Mouse (Mus musculus) right cerebral cortex, postnatal 10 days (tissue): ENCODE results near the gene Dpf1.

Source experiments
- DNase-seq, 2 experiments: peaks; one replicate each; pipeline ENCODE4 v3.0.0; 2021; ENCODE audit warnings: low spot score in 2 of 2

Dpf1 gene

DNA sequence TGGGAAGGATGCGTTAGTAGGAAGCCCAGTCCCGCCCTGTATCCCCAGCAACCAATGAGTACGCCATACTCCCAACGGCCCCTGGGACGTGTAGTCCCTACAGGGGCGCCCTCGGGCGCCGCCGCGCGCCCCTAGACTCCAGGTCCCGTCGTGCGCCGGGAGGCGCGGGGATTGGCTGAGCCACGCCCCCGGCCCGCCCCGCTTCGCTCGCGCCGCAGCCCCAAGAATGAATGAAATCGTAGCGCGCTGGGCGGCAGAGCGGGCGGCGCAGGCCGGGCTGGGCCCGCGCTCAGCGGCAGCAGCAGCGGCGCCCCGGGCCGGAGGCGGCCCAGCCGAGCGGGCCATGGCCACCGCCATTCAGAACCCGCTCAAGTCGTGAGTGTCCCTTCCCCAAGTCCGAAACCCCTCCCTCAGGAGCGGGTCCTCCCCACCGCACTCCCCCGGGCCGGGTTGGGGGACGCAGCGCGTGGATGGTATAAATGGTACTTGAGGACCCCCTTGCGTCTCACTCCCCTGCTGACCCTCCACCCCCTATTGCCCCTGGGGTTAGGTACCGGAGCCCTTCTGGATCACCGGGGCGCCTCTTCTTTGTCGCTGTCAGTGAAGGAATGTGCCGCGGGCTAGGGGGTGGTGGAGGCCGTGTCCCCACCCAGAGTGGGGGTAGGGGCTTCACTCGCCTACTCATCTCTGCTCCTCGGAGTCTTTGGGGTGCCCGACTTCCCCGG lies at the start of gene Dpf1:
Gene Dpf1 (plus strand): TSS at position 214 of the 725 bp plus-strand sequence.
- DNase-seq, result peak; percentile 97

DNA sequence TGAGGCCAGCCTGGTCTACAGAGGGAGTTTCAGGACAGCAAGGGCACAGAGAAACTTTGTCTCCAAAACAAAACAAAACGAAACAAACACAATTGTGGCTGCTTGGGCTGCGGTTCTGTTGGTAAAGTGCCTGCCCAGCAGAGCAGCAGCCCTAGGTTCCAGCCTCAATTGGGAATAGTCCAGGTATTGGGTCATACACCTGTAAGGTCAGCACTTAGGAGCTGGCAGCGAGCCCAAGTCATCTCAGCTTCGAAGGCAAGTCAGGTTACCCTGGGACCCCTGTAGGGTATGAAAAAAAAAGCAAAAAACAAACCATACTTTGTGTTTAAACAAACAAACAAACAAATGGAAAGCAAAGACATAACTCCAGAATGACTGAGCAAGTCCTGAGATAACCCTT lies 47.9 kb upstream of the Dpf1 start:
- DNase-seq, result no peak

DNA sequence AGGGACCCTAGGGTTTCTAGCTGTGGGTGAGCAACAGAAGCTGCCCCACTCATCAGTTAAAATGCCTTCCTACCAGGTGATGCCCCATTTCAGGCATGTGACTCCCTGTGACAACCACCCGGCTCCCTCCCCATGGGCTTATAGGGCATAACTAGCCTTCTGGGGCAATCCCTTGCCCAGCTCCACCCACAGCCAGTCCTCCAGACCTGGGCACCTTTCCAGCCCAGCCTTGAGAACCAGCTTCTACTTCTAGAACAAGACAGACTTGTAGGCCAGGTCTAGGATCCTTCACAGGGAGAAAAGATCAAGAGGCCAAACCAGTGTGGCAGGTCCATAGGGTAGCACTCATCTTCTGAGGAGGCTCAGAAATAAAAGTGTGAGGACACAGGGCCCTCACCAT lies 46.4 kb upstream of the Dpf1 start:
- DNase-seq, result no peak

DNA sequence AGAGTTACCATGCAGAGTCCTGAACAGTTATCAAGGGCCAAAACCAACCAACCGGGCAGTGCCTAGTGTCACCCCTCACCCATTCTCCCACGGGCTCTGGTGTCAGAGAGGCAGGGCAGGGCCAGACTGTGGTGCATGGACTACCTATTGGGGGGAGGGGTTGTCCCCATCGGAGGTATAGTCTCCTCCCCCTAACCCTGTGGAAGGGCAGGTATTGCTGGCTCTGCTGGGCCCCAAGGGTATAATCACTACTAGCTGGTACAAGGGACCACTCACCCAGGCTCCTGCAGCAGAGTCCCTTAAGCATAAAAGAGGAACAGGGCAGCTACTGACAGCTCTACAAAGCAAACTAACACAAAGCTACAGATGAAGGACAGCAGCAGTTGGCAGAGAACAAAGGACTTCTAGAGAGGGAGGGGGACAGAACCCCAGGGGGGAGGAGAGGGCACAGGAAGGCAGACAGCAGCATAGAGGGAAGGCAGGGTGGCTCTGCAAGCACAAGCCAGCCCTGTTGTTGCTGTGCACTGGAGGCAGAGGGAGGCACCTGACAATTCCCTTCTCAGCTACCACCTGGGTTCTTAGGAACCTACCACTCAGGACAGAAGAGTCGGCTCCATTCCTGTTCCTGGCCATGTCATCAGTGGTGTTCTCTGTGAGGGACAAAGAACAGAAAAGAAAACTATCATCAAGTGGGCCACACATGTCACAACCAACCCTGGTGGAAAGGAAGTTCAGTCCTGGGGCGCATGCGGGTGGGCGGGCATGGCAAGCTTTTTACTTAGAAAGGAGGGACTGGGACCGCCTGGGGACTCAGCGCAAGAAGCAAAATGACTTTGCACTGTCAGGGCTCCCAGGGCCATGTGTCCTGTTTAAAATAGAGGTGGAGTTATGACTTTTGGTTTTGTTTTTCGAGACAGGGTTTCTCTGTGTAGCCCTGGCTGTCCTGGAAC lies 43.7 kb upstream of the Dpf1 start:
- DNase-seq, result no peak

DNA sequence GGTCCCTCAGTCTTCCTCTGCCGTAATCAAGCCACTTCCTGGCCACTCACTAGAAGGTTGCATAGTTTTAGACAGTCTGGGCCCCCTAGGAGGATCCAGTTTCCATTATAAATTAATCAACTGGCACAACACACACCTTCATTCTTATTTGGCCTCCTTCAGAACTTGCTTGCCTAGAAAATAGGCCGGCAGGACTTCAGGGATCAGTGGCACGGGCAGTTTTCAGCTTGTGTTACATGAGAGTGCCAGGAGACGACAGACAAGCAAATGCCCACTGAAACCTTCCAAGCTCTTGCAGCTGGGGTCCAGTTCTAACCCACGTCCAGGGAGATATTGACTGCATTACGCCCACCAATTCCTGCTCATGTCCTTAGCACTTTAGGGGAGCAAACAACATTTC lies 41.6 kb upstream of the Dpf1 start:
- no peak for DNase-seq

DNA sequence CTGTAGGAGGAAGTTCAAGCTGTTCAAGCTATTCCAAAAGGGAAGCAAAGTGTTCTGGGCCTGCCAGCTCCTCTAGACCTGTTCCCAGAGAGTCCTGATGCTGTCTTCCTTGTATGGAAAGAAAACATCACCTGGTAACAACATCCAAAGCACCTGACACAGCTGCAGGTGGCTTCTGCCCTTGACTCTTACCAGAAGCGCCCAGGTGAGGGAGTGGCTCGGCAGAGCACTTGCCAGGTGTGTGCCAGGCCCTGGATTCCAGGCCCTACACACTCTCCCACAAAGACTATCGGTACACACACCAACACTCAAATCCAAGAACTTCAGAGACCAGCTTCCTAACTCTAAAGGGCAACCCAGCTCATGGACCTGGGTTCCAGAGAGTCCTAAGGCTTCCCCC lies 39.9 kb upstream of the Dpf1 start:
- DNase-seq, result no peak

DNA sequence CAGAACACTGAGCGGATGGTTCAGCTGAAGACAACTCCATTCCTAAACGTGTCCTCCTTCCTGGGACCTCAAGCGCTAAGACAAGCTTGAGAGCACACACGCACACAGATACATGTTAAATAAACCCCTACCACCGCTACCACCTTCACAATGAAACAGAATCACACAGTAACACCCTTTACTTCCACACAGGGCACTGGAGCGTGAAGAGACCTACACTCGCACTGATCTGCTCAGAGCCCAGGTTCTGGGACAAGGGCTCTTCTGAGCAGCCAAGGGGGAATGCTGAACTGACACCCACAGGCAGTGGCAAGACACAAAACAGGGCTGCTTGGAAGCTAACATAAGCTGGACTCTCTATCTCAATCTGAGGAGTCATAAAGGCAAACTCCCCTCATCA lies 38.1 kb upstream of the Dpf1 start:
- no peak for DNase-seq

DNA sequence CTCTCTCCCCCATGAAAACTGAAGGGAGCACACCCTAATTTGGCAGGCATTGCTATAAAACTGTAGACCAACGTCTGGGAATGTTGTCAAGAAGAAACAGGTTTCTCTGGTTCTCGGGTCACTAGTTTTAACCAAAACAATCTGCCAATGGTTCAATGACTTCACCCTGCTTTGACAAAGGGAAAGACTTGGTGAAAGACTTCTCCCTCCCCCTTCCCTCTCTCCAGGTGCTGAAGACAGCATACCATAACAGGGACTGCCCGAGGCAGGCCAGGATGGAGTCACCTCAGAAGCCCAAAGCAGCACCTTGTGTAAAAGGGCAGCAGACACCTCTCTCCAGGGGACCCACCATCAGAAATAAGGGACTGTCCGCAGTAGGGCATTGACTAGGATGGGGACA lies 36.8 kb upstream of the Dpf1 start:
- DNase-seq, result no peak

DNA sequence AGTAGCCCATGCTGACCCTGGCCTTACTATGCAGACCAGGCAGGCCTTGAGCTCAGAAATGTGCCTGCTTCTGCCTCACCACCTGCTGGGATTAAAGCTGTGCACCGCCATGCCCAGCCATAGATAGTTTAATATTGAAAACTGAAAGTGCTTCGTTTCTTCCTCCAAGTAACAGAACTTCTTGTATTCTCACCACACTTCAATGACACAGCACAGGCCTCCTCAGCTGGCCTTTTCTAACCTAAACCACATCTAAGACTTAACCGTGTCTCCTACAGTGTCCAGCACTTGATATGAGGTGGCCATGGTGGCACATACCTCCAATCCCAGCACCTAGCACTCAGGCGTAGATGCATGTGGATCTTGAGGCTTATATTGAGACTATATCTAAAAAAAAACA lies 33.3 kb upstream of the Dpf1 start:
- no peak for DNase-seq

DNA sequence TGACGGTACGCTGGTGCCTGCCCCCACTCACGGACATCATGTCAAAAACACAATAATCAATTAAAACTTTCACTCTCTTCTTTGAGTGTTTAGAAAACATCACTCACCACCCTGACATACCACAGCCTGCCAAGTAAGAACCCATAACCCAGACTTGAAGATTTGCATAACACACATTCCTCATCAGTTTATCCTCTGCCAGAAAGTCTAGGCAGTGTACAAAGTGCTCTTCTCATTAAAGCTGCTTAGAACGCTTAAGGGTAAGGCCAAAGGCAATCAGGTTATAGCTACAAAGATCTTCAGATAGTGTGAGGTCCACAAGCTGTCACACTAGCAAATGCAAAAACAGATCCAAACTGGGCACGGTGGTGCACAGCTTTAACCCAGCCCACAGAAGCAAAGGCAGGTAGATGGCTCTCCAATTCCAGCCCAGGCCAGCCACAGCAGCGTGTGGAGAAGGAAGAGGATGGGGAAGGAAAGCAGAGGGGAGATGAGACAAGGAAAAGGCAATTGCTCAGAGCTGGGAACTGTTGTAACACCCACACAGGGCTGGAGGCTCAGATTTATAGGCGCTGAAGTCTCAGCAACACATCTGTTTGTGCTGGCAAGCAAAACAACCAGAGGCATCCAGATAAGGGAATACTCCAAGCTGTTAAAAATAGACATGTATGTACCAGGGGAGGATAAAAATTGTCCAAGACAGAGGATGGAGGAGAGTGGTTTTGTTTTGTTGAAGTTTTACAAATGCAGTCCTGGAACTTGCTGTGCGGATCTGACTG lies 31.9 kb upstream of the Dpf1 start:
- DNase-seq, result no peak

DNA sequence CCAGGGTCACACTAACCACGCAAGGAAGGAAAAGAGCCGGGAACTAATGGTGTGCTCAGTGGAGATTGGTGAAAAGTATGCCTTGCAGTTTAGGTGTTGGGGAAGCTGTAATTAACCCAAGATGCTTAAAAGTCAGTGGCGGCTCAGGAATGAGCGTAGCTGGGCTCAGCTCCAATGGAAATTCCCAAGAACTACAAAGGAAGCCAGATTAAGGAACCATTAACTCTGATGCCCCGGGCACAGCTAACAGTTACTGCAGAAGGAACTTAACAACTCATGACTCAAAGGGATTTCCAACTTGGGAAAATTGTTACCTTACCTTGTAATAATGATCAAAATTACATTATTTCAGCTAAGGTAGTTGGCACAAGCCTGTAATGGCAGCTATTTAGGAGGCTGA lies 27.0 kb upstream of the Dpf1 start:
- DNase-seq, result no peak

DNA sequence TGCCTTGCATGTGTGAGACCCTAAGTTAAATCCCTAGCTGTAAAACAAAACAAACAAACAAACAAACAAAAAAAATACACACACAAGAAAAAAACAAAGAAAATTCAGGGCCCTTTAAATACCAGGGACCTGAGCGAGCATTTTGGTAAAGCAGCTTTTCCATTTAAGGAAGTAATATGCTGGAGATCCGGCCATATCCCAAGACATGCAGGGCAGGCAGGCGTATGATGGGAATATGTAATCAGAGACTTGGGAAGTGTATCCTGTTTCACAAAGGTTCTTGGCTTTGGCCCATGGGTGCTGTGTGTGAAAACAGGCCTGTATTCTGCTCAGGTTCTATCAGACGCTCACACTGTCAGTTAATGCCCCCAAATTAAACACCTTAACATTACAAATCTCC lies 26.2 kb upstream of the Dpf1 start:
- DNase-seq, result no peak

DNA sequence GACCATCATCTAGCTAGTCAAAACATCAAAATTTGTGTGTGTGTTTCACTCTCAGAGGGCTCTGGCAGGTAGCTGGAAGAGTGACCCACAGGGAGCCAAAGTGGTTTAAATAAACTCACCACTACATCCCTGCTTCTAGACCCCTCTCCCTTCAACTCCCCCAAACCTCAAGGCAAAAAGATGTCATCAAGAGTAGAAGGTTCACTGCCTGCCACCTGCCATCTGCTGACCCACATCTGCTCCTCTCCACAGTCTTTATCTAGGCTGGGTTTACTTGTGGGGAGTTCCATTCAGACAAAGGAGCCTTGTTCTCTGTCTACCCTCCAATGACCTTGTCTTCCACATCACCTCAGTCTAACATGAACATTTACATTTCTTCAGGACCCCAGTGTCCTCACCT lies 24.5 kb upstream of the Dpf1 start:
- no peak for DNase-seq

DNA sequence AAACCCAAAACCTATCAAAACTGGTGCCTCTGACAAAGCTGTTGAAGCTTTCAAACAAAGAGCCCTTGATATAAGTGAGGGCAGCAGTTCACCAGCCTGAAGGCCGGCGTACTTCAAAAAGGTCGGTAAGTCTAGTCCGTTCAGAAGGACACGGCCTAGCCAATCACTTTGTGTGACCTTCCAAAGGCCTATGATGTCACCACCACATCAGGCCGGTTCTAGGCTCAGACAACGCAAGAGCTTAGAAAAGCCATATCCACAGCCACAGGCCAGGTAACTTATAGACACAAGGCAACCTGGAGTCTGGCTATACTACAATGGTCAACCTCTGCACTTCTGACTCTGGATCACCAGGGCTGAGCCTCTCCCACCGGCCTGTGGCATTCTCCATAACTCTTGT lies 23.8 kb upstream of the Dpf1 start:
- DNase-seq, result no peak

DNA sequence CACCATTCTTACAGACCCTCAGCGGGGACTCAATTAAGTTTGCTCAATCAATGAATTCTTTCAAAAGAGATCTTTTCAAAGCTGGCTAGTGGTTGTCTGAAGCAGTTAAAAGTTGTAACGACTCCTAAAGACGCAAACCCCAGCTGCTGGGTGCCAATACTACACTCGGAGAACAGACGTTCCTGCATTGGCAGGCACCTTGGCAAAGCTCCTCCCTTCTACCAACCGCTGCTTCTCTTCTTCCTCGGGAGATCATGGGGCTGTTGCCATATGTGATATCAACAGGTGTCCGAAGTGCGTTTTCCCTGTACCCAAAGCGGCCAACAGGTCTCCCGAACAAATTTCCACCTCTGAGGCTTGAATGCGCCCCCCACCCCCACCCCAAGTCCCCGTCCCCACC lies 22.9 kb upstream of the Dpf1 start:
- no peak for DNase-seq

DNA sequence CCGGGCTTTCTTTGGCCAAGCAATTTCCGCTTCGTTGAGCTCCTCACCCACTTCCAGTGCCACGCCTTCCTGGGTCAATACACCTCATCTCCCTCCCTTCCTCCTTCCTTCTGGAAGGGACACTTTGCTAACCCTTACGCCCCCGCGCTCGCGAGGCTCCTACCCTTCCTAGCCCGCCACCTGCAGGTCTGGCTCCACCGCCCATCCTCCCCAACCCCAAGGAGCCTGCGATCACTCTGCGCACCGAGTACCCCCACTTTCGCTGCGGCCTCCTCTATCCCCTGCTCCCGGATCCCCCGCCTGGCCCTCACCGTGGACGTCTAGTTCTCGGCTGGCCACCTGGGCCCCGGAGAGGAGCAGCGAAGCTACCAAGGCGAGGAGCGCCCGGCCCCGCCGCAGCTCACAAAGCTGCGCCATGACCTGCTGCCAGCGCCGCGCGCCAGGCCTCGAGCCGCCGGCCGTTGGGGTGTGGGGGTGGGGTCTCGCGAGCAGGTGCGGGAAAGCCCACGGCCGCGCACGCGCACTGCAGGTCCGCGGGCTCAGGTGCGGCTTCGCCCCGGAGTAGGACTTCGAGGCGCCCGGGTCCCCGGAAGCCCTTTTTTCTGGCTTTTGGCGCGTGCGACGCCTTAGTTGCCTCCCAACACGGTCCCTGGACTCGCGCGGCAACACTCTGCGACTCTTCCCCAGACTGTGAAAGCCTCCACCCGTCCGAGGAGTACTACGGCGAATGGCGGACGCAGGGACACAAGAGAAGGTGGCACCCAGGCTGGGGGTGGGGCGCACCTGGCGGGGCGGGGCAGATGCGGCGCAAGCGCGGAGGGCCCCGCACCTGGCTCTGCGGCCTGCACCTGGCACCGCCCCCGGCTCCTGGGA lies 22.3 kb upstream of the Dpf1 start, which contains the start of gene Spint2:
Gene Spint2 (minus strand): TSS at position 712 of the 873 bp plus-strand sequence.
- DNase-seq, result peak; percentile 55

DNA sequence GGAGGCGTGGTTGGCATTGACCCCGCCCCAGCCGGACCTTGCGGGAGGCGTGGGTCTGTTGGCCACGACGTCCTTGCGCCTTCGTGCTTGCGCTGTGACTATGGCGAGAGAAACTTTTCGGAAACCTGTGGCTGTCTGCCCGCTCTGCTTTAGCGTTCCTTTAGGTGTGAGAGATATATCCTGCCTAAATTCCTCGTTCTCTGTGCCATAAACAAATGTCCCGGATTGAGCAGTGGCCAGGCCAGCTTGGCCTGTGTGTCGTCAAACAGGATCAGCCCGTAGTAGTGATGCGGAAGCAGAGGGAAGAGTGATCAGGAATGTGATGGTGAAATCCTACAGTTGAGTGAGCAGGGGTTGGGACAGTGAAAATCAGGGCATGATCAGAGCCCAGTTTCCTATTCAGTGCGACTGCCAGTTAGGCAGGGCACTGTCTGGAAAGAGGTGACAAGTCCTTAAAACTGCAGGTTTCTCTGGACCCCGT lies 21.6 kb upstream of the Dpf1 start:
- no peak for DNase-seq

DNA sequence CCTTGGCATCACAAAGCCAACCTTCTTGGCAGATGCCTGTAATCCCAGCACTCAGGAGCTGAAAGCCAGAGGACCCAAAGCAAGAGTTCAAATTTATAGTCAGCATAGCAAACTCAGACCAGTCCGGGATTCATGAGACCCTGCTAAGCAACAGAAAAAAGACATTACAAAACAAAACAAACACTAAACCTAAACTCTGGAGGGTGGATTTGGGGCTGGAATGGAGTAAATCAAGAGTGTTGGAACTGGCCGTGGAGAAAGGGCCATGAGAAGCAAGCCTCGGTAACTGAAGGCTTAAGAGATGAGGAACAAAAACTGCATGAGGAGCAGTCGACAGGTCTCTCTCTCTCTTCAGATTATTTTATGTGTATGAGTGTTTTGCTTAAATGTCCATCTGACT lies 19.9 kb upstream of the Dpf1 start:
- DNase-seq, result no peak

DNA sequence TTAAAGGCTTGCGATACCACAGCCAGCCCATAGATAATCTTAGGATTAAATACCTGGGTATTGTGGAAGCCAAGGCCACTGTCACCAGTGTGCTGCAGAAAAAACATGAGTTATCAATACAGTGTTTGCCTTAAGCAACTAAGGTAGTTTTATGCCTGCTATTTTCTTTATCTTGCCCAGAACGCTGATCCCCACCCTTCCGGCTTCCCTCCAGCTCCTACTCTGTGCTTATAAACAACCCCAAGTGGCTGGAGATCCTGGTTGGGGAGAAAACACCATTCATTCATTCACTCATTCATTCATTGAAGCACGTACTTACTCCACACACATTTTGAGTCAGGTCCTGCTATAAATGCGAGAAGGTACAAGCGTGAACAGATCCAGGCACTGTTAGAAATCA lies 19.2 kb upstream of the Dpf1 start:
- DNase-seq, result no peak

DNA sequence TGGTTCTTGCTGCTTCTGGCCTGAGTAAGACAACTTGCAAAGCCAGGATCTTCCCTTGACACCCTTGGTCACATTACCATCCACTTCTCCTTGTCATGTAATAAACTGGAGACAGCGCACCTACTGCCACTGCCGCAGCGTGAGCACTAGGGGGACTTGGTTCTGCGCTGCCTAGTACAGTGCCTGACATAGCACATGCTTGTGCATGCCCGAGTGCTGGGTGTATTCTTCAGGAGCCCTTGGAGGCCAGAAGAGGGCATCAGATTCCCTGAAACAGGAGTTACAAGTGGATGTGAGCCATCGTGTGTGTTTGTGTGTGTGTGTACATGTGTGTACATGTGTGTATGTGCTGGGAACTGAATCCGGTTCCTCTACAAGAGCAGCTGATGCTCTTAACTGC lies 16.3 kb upstream of the Dpf1 start:
- no peak for DNase-seq

DNA sequence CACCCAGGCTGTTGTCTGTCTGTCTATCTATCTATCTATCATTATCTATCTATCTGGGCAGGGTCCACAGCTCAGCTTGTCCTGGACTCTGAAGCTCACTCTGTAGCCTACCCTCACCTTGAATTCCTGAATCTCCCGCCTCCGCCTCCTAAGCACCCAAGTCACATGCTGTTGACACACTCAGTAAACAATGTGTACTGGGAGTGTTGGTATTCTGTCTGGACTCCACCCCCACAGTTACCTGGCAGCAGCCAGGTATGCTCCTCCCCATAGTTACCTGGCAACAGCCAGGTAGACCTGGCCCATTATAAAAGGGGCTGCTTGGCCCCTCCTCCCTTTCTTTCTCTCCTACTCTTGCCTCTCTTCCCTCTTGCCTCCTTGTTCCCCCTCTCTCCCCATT lies 15.7 kb upstream of the Dpf1 start:
- no peak for DNase-seq
